Mouse (Mus musculus) intestine, embryonic 16.5 days (tissue): ENCODE measurements at regions not wholly inside any gene's neighbourhood (a gene's known extent, or its start where the extent isn't known, plus 50 kb on each side); places are given as distances from the start of the nearest gene placed in this dataset.

Experiments used
- ATAC-seq: fragments of 200-750 bp; cut with Nextera tagmentation; 2 replicates; pipeline ENCODE4 v1.8.0; 2017; ENCODE audit warnings: moderate TSS enrichment, moderate library complexity
- H3K27ac ChIP-seq: fragments of 300-500 bp; sonication (generic); 2 replicates; pipeline ENCODE4 v1.5.1; 2014; ENCODE audit warnings: mild to moderate bottlenecking, low read length
- H3K27me3 ChIP-seq: fragments of 300-500 bp; sonication (generic); replicated peaks from 2 replicates; pipeline ENCODE4 v1.6.1; 2014; ENCODE audit warnings: low read length, control low read depth, mixed read lengths; ENCODE audit not compliant: control insufficient read depth, insufficient read depth
- H3K36me3 ChIP-seq: fragments of 300-500 bp; sonication (generic); 2 replicates; pipeline ENCODE4 v1.6.1; 2014; ENCODE audit warnings: low read length, control low read depth; ENCODE audit not compliant: control insufficient read depth, insufficient read depth
- H3K4me1 ChIP-seq: fragments of 300-500 bp; sonication (generic); 2 replicates; pipeline ENCODE4 v1.6.1; 2014; ENCODE audit warnings: low read length, control low read depth, mixed read lengths; ENCODE audit not compliant: control insufficient read depth, insufficient read depth
- H3K4me2 ChIP-seq: fragments of 300-500 bp; sonication (generic); 2 replicates; pipeline ENCODE4 v1.6.1; 2014; ENCODE audit warnings: low read depth, low read length, control low read depth
- H3K4me3 ChIP-seq: fragments of 300-500 bp; sonication (generic); 2 replicates; pipeline ENCODE4 v1.5.1; 2014; ENCODE audit warnings: mild to moderate bottlenecking, low read length
- H3K9ac ChIP-seq: fragments of 300-500 bp; sonication (generic); 2 replicates; pipeline ENCODE4 v1.6.1; 2014; ENCODE audit warnings: low read depth, low read length
- H3K9me3 ChIP-seq: fragments of 300-500 bp; sonication (generic); 2 replicates; pipeline ENCODE4 v1.6.1; 2016; ENCODE audit warnings: low read length, control low read depth; ENCODE audit not compliant: control insufficient read depth
- WGBS: fragments of 180-500 bp; shearing (Covaris S2); extraction: QIAGEN DNeasy Blood & Tissue Kit; methylation state at CpG from one replicate; pipeline ENCODE4 v1.1.7; 2014; 5-methylcytosine and 5-hydroxymethylcytosine counted together

- H3K9me3 ChIP-seq = no peaks in the 10 kb centered on the region
- H3K4me2 ChIP-seq = no peak overlapping the region
- no peaks in the 10 kb centered on the region for H3K27me3 ChIP-seq
- 71% methylated on average over 4 of the region's 4 CpGs for WGBS
- H3K4me1 ChIP-seq = no peaks in the 10 kb centered on the region
- no peak overlapping the region for H3K9ac ChIP-seq
- no peaks in the 10 kb centered on the region for H3K36me3 ChIP-seq
- ATAC-seq = no peak
- H3K27ac ChIP-seq = no peak overlapping the region
- H3K4me3 ChIP-seq = no peak overlapping the region
These were observed 399.4 kb upstream of the Camk1g start for GRCm38 (mm10) chr1:193769546-193769945.

GRCm38 (mm10) chr1:193764103-193764502 is 394.0 kb upstream of the Camk1g start:
- no peaks in the 10 kb centered on the region for H3K36me3 ChIP-seq
- H3K4me1 ChIP-seq = no peaks in the 10 kb centered on the region
- no peak overlapping the region for H3K27ac ChIP-seq
- H3K27me3 ChIP-seq = no peaks in the 10 kb centered on the region
- no peak overlapping the region for H3K4me2 ChIP-seq
- no peaks in the 10 kb centered on the region for H3K9me3 ChIP-seq
- no peak overlapping the region for H3K4me3 ChIP-seq
- H3K9ac ChIP-seq = no peak overlapping the region
- no peak for ATAC-seq

- H3K36me3 ChIP-seq = no peaks in the 10 kb centered on the region
- 35% methylated on average over 4 of the region's 4 CpGs for WGBS
These were observed 381.7 kb upstream of the Camk1g start for GRCm38 (mm10) chr1:193751819-193752251.

GRCm38 (mm10) chr1:193750929-193751328 is 380.8 kb upstream of the Camk1g start:
- Histone ChIP-seq H3K4me1 (no peaks in the 10 kb centered on the region), H3K4me3 (no peak overlapping the region), H3K4me2 (no peak overlapping the region), H3K9me3 (no peaks in the 10 kb centered on the region), H3K27me3 (no peaks in the 10 kb centered on the region), H3K27ac (no peak overlapping the region), H3K9ac (no peak overlapping the region), H3K36me3 (no peaks in the 10 kb centered on the region)
- ATAC-seq = no peak
- WGBS = 69% methylated on average over 4 of the region's 4 CpGs

More at GRCm38 (mm10) chr1:193751819-193752251, 381.7 kb upstream of the Camk1g start:
- ATAC-seq = no peak
- H3K27ac ChIP-seq = no peak overlapping the region
- H3K4me3 ChIP-seq = no peak overlapping the region
- no peaks in the 10 kb centered on the region for H3K4me1 ChIP-seq
- H3K9me3 ChIP-seq = no peaks in the 10 kb centered on the region
- H3K27me3 ChIP-seq = no peaks in the 10 kb centered on the region
- no peak overlapping the region for H3K4me2 ChIP-seq
- H3K9ac ChIP-seq = no peak overlapping the region

GRCm38 (mm10) chr1:193747426-193747960 is 377.4 kb upstream of the Camk1g start:
- ATAC-seq = no peak
- Histone ChIP-seq H3K27ac (no peak overlapping the region), H3K9ac (no peak overlapping the region), H3K4me3 (no peak overlapping the region), H3K4me2 (no peak overlapping the region), H3K36me3 (no peaks in the 10 kb centered on the region), H3K27me3 (no peaks in the 10 kb centered on the region), H3K4me1 (no peaks in the 10 kb centered on the region), H3K9me3 (no peaks in the 10 kb centered on the region)
- 76% methylated on average over 6 of the region's 6 CpGs for WGBS

GRCm38 (mm10) chr1:193742688-193743087 is 372.6 kb upstream of the Camk1g start:
- ATAC-seq = no peak
- Histone ChIP-seq H3K27ac (no peak overlapping the region), H3K4me2 (no peak overlapping the region), H3K4me3 (no peak overlapping the region), H3K9me3 (no peaks in the 10 kb centered on the region), H3K36me3 (no peaks in the 10 kb centered on the region), H3K9ac (no peak overlapping the region), H3K27me3 (no peaks in the 10 kb centered on the region), H3K4me1 (no peaks in the 10 kb centered on the region)
- 89% methylated on average over 2 of the region's 2 CpGs for WGBS

GRCm38 (mm10) chr1:193738821-193739220 is 368.7 kb upstream of the Camk1g start:
- Histone ChIP-seq H3K9me3 (no peaks in the 10 kb centered on the region), H3K36me3 (no peaks in the 10 kb centered on the region), H3K4me3 (no peak overlapping the region), H3K9ac (no peak overlapping the region), H3K27ac (no peak overlapping the region), H3K27me3 (no peaks in the 10 kb centered on the region), H3K4me2 (no peak overlapping the region), H3K4me1 (no peaks in the 10 kb centered on the region)
- ATAC-seq = no peak
- WGBS = 48% methylated on average over 6 of the region's 6 CpGs

- H3K27ac ChIP-seq = no peak overlapping the region
- no peak for ATAC-seq
- no peaks in the 10 kb centered on the region for H3K36me3 ChIP-seq
- H3K9ac ChIP-seq = no peak overlapping the region
- H3K4me3 ChIP-seq = no peak overlapping the region
- no peaks in the 10 kb centered on the region for H3K9me3 ChIP-seq
- no peaks in the 10 kb centered on the region for H3K4me1 ChIP-seq
- H3K4me2 ChIP-seq = no peak overlapping the region
- 85% methylated on average over 1 of the region's 1 CpGs for WGBS
- H3K27me3 ChIP-seq = no peaks in the 10 kb centered on the region
These were observed 365.9 kb upstream of the Camk1g start for GRCm38 (mm10) chr1:193735949-193736518.

GRCm38 (mm10) chr1:193734014-193734763 is 364.1 kb upstream of the Camk1g start:
- ATAC-seq = no peak
- H3K27ac ChIP-seq = no peak overlapping the region
- no peaks in the 10 kb centered on the region for H3K27me3 ChIP-seq
- H3K4me3 ChIP-seq = no peak overlapping the region
- H3K9ac ChIP-seq = no peak overlapping the region
- no peaks in the 10 kb centered on the region for H3K4me1 ChIP-seq
- no peaks in the 10 kb centered on the region for H3K36me3 ChIP-seq
- no peaks in the 10 kb centered on the region for H3K9me3 ChIP-seq
- 68% methylated on average over 4 of the region's 4 CpGs for WGBS
- H3K4me2 ChIP-seq = no peak overlapping the region
